Mouse (Mus musculus) midbrain, embryonic 16.5 days (tissue): Measurements from ENCODE around the gene Hdac5. TPM values are rescaled to one million over a fixed set of nuclear protein-coding genes. Genes with fewer than 3 reads are reported as not detected.
A peak's percentile ranks its signal among the peaks of the same experiment; 100 is the strongest.

Experiments used
- ATAC-seq: fragments of 200-750 bp; cut with Nextera tagmentation; 2 replicates; pipeline ENCODE4 v1.8.0; 2017; ENCODE audit warnings: moderate TSS enrichment
- H3K27ac ChIP-seq: fragments of 300-500 bp; sonication (generic); 2 replicates; pipeline ENCODE4 v1.5.1; 2014; ENCODE audit warnings: mild to moderate bottlenecking, low read length, mixed read lengths
- H3K27me3 ChIP-seq: fragments of 300-500 bp; sonication (generic); 2 replicates; pipeline ENCODE4 v1.6.1; 2014; ENCODE audit warnings: low read depth, low read length, mixed read lengths; ENCODE audit not compliant: control insufficient read depth, insufficient read depth
- H3K36me3 ChIP-seq: fragments of 300-500 bp; sonication (generic); 2 replicates; pipeline ENCODE4 v1.6.1; 2014; ENCODE audit warnings: mild to moderate bottlenecking, low read length, moderate library complexity, mixed read lengths; ENCODE audit not compliant: control insufficient read depth, insufficient read depth
- H3K4me1 ChIP-seq: fragments of 300-500 bp; sonication (generic); 2 replicates; pipeline ENCODE4 v1.6.1; 2014; ENCODE audit warnings: mild to moderate bottlenecking, low read length, mixed read lengths; ENCODE audit not compliant: control insufficient read depth, insufficient read depth
- H3K4me2 ChIP-seq: fragments of 300-500 bp; sonication (generic); 2 replicates; pipeline ENCODE4 v1.6.1; 2014; ENCODE audit warnings: mild to moderate bottlenecking, low read length, mixed read lengths
- H3K4me3 ChIP-seq: fragments of 300-500 bp; sonication (generic); 2 replicates; pipeline ENCODE4 v1.5.1; 2014; ENCODE audit warnings: low read depth, mild to moderate bottlenecking, low read length, moderate library complexity, mixed read lengths
- H3K9ac ChIP-seq: fragments of 300-500 bp; sonication (generic); 2 replicates; pipeline ENCODE4 v1.6.1; 2014; ENCODE audit warnings: low read depth, low read length, mixed read lengths
- H3K9me3 ChIP-seq: fragments of 300-500 bp; sonication (generic); replicated peaks from 2 replicates; pipeline ENCODE4 v1.6.1; 2014; ENCODE audit warnings: mild to moderate bottlenecking, low read length, mixed read lengths; ENCODE audit not compliant: control insufficient read depth, poor library complexity, severe bottlenecking
- WGBS: fragments of 180-500 bp; shearing (Covaris S2); extraction: QIAGEN DNeasy Blood & Tissue Kit; methylation state at CpG from one replicate; pipeline ENCODE4 v1.1.7; 2014; 5-methylcytosine and 5-hydroxymethylcytosine counted together
- polyA plus RNA-seq: library from polyadenylated mRNA; unstranded; fragments of >200 nt; fragmentation: Nextera tagmentation; extraction: Ambion mirVana; gene quantifications from 2 replicates; pipeline ENCODE4 v1.2.1, GENCODE M21; 2015

Gene Hdac5
- polyA plus RNA-seq, 1 experiment from 2014 or later, result 74.4 TPM

DNA sequence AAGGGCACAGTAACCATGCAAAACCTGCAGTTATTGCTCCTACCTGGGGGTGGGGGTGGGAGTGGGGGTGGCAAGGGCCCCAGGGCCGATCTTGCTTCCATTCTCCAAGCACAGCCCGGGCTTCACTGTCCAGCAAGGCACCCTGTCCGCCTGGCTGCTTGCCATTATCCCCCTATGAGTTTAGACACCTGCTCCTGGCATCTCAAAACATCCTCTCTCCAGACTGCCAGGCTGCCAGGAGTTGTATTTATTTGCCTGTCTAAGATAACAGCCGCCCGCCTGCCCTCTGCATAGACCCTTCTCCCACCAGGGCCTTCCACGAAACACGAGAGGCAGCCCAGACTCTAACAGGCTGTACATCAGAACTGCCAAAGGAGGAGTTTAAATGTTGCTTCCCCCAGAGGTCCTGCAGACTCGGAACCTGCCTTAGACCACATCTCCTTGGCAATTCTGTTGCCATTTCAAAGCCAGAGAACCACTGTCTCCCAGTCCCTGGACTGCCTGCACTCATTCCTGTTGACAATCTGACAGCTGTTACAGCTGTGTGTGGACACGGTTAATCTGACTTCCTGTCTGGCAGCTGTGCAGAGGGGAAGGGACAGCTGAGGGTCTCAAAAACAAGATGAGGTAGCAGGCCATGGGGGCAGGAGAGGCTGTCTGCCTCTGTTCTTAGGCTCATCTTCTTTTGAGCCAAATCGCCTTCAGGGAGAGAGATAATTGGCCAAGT lies 15.4 kb downstream of the Hdac5 start:
- no peak overlapping the region for H3K27ac ChIP-seq
- peaks cover 52% of the 10 kb centered on the region for H3K4me1 ChIP-seq

DNA sequence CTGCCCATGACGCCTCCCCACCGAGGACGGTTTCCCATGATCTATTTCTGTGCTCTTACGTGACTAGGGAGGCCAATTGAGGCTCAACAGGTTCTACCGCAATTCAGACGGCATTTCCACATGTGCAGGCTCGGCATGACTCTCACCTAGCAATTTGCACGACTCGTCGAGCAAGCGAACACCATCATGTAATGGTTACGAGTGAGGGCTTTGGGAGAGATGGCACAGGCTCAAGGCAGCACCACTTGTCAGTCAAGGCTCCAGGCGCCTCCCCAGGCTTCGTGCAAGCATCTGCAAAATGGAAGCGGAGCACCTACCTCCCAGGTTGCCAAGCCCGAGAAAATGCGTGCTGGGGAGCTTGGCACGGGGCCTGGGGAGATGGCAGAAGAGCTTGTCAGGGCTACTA lies 18.0 kb downstream of the Hdac5 start:
- no peaks in the 10 kb centered on the region for H3K9me3 ChIP-seq
- no peaks in the 10 kb centered on the region for H3K27me3 ChIP-seq
- H3K4me3 ChIP-seq, result no peak overlapping the region
- 0 out of 2 replicates have a peak, but pooled peaks cover 2% of the 10 kb centered on the region for H3K36me3 ChIP-seq
- WGBS, result 73% methylated on average over 18 of the region's 18 CpGs
- no peak for ATAC-seq
- H3K4me1 ChIP-seq, result peaks cover 42% of the 10 kb centered on the region
- H3K9ac ChIP-seq, result no peak overlapping the region
- no peak overlapping the region for H3K27ac ChIP-seq
- H3K4me2 ChIP-seq, result no peak overlapping the region

More for the DNA sequence above, 15.4 kb downstream of the Hdac5 start:
- H3K4me3 ChIP-seq, result no peak overlapping the region
- WGBS, result 59% methylated on average over 10 of the region's 10 CpGs
- no peaks in the 10 kb centered on the region for H3K9me3 ChIP-seq
- peaks cover 7% of the 10 kb centered on the region; the same call in 1 of the 2 replicates for H3K36me3 ChIP-seq
- no peak for ATAC-seq
- H3K9ac ChIP-seq, result peak overlapping the region; percentile 25; the same call in 1 of the 2 replicates
- no peak overlapping the region for H3K4me2 ChIP-seq
- no peaks in the 10 kb centered on the region for H3K27me3 ChIP-seq

DNA sequence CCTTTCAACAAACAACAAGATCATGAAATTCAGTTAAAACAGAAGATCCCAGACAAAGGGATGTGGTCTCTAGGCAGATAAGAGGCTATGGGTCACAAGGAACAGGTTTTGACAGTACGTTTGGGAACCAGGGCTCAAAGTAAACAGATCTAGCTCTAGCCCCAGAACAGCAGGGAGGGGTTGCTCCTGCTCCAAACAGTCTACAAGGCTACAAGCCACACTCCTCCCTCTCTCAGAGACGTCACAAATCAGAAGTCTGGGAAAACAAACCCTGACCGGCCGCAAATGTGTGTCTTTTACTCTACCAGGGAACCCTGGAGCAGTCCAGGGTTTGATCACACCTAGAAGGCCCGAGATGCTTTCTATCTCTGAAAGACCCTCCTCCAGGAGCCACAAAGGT lies 19.0 kb downstream of the Hdac5 start:
- Histone ChIP-seq H3K4me2 (no peak overlapping the region), H3K27ac (no peak overlapping the region), H3K9ac (no peak overlapping the region), H3K4me3 (no peak overlapping the region), H3K4me1 (peaks cover 34% of the 10 kb centered on the region), H3K9me3 (no peaks in the 10 kb centered on the region), H3K36me3 (peaks cover 8% of the 10 kb centered on the region; the same call in 1 of the 2 replicates), H3K27me3 (no peaks in the 10 kb centered on the region)
- WGBS, result 86% methylated on average over 5 of the region's 5 CpGs
- no peak for ATAC-seq

GRCm38 (mm10) chr11:102210185-102210584 lies 19.8 kb downstream of the Hdac5 start:
- Histone ChIP-seq H3K9me3 (no peaks in the 10 kb centered on the region), H3K27ac (0 out of 2 replicates have a peak overlapping the region, but pooled peaks have one; percentile 28), H3K27me3 (no peaks in the 10 kb centered on the region), H3K9ac (no peak overlapping the region), H3K4me3 (no peak overlapping the region), H3K4me1 (peaks cover 31% of the 10 kb centered on the region), H3K4me2 (no peak overlapping the region), H3K36me3 (peaks cover 8% of the 10 kb centered on the region; the same call in 1 of the 2 replicates)
- ATAC-seq, result no peak
- WGBS, result 82% methylated on average over 3 of the region's 3 CpGs

DNA sequence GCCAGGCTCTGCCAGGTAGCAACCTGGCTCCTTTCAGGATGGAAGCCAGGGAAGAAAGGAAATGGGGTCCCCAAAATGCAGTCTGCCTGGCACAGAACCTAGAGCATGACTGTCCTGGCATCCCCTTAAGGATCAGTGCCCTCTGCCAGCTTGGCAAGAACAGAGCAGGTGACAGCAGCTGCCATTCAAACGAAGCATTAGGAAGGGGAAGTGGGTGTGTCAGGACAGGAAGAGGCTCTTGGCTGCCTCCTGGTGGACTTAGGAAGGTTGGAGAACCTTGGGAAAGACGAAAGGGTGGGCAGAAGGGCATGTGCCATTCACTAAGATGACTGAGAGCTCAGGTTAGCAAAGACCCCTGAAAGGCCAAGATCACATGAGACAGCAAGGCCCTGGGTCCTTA lies 20.2 kb downstream of the Hdac5 start:
- Histone ChIP-seq H3K27me3 (no peaks in the 10 kb centered on the region), H3K9ac (0 out of 2 replicates have a peak overlapping the region, but pooled peaks have one; percentile 15), H3K4me1 (peaks cover 29% of the 10 kb centered on the region), H3K4me2 (no peak overlapping the region), H3K27ac (no peak overlapping the region), H3K36me3 (peaks cover 8% of the 10 kb centered on the region; the same call in 1 of the 2 replicates), H3K9me3 (no peaks in the 10 kb centered on the region), H3K4me3 (no peak overlapping the region)
- no peak for ATAC-seq
- 18% methylated on average over 2 of the region's 2 CpGs for whole genome bisulfite sequencing

GRCm38 (mm10) chr11:102208846-102209245 lies 21.1 kb downstream of the Hdac5 start:
- Histone ChIP-seq H3K9me3 (no peaks in the 10 kb centered on the region), H3K4me2 (no peak overlapping the region), H3K4me3 (no peak overlapping the region), H3K9ac (no peak overlapping the region), H3K27ac (no peak overlapping the region), H3K27me3 (no peaks in the 10 kb centered on the region), H3K36me3 (peaks cover 10% of the 10 kb centered on the region; the same call in 1 of the 2 replicates), H3K4me1 (peaks cover 22% of the 10 kb centered on the region)
- 50% methylated on average over 3 of the region's 4 CpGs for WGBS
- ATAC-seq, result no peak

DNA sequence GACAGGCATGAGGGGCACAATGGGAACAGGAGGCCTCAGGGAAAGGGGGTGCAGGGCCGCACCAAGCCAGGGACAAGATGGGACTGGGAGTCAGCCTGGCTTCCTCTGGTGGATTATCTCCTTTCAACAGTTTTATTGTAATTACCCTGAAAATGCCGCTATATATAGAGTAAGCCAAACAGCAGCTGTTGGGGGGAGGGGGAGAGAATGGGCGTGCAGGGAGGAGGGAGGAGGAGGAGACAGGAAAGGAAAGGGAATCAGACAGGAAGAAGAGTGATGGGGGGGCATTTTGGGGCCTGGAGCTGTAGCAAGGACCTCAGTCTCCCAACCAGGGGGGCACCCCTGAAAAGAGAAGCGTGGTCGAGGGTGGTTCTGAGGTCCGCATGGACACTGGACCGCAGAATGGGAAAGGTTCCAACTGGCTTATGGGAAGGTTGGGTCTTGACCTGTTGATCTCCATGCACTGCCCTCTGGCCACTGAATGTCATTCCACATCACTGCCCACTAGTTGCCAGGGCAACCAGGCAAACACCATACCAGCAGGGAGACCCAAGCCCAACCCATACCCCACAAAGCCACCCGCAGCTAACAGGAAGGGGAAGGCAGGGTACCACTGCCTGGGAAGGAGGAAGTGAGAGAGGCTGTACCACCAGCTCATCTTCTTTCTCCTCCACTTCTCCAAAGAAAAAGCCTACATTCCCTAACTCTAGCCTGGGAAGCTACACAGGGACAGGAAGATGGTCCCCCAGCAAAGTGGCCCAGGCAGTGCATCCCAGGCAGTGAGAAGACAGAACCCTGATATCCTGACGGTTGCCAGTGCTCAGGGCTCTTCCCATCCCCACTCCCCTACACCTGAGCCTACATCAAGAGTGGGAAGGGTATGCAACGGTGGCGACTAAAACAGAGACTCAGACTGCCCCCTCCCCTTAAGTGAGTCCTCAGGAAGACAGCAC lies 21.9 kb downstream of the Hdac5 start:
- H3K27me3 ChIP-seq, result no peaks in the 10 kb centered on the region
- no peak overlapping the region for H3K4me2 ChIP-seq
- H3K36me3 ChIP-seq, result peaks cover 13% of the 10 kb centered on the region; the same call in 1 of the 2 replicates
- H3K4me3 ChIP-seq, result no peak overlapping the region
- no peak for ATAC-seq
- peak overlapping the region; percentile 22; the same call in 1 of the 2 replicates for H3K27ac ChIP-seq
- peaks cover 21% of the 10 kb centered on the region for H3K4me1 ChIP-seq
- H3K9me3 ChIP-seq, result no peaks in the 10 kb centered on the region
- H3K9ac ChIP-seq, result peak overlapping the region; percentile 46
- WGBS, result 21% methylated on average over 11 of the region's 11 CpGs

- Histone ChIP-seq H3K27ac (no peak overlapping the region), H3K4me2 (no peak overlapping the region), H3K4me1 (peaks cover 20% of the 10 kb centered on the region), H3K36me3 (peaks cover 15% of the 10 kb centered on the region; the same call in 1 of the 2 replicates), H3K4me3 (no peak overlapping the region), H3K9me3 (no peaks in the 10 kb centered on the region), H3K27me3 (no peaks in the 10 kb centered on the region), H3K9ac (no peak overlapping the region)
- ATAC-seq, result no peak
- 72% methylated on average over 28 of the region's 30 CpGs for WGBS
These were observed 23.5 kb downstream of the Hdac5 start for GRCm38 (mm10) chr11:102206481-102206880.
